Mouse (Mus musculus) G1E (cell line): ENCODE measurements around the gene Plpp3.

Experiments used
- CTCF ChIP-seq: IDR thresholded peaks from 2 replicates; pipeline ENCODE4 v1.5.1; 2012; ENCODE audit warnings: low read depth, low read length, inconsistent platforms, mixed read lengths
- GATA1 ChIP-seq: IDR thresholded peaks from 2 replicates; pipeline ENCODE4 v1.6.1; 2012; ENCODE audit warnings: borderline replicate concordance, low read length, inconsistent platforms, mixed read lengths

DNA sequence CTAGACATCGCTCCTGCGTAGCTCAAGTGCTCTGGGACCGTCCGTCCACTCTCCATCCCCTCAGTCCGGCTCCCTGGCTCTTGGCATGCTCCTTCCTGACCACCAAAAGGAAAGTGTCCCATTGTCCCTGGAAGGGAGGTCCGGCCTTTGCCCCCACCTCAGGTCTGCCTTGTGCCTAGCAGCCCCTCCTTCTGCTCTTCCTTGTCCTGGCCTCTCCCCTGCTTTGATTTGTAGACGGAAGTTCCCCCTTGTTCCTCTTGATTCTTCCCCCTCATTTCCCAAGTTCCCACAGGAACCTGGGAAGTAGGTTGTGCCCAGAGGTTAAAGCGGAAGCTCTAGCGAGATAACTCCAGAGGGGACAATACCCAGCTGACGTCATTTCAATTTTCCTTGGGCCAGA lies 61.1 kb downstream of the Plpp3 start:
- no peak for TF ChIP-seq CTCF
- TF ChIP-seq GATA1, result no peak
